Mouse (Mus musculus): ENCODE data around the gene Brms1.

- TF ChIP-seq CTCF (IDR thresholded peaks at IDR 0.05; ENCODE audit: low read depth) = no peak
- TF ChIP-seq EP300 (IDR thresholded peaks at IDR 0.05; ENCODE audit: low read depth) = no peak
These were observed 4.6 kb upstream of the Brms1 start for GRCm38 (mm10) chr19:5036577-5036976.
